Mouse (Mus musculus) liver, adult 2 months (tissue): ENCODE results near the gene Zc3h8.
A peak's percentile ranks its signal among the peaks of the same experiment; 100 is the strongest.

Experiments used
- CTCF ChIP-seq: fragments of 200-500 bp; IDR thresholded peaks from 2 replicates; pipeline ENCODE4 v1.5.1; 2011; ENCODE audit warnings: low read depth, low read length, control low read depth
- POLR2A ChIP-seq: fragments of 200-500 bp; IDR thresholded peaks from 2 replicates; pipeline ENCODE4 v1.6.1; 2011; ENCODE audit warnings: low read length, control low read depth; ENCODE audit not compliant: insufficient read depth; ENCODE audit errors: extremely low read depth

DNA sequence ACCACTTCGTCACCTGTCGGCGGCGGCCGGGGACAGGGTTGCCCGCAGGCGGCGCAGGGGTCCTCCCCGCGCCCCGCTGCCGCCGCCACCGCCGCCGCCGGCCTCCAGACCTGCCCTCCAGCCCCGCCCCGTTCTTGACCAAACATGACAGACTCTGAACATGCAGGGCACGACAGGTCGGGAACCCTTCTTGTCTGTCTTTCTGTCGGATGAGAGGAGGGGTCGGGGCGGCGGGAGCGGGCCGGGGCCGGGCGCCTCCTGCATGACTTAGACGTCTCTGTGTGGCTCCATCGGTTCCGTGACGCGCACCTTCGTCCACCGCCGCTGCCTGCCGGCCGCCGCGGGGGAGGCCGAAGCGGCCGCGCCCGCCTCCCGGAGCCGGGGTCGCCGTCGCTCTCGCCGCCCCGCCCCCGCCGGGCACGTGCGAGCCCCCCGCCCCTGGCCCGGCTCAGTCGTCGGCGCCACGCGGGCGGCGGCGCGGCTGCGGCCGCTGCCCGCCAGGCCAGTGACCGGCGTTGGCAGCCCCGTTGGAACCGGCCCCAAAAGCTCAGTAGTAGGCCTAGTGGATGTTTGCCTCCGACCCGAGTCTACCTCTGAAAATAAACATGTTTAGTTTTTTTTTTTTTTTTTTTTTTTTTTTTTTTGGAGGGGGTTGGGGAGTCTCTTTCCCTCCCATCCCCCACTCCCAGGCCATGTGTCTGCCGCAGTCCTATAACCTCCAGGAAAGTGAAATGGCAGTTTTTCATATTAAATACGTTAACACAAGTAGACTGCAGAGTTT, 24.0 kb upstream of the Zc3h8 start, which contains the start of gene Gm10762:
- TF ChIP-seq POLR2A (peak; percentile 40; the same call in 1 of the 2 replicates), CTCF (no peak)
